Mouse (Mus musculus): ENCODE results near the gene Wdr74. TPM values are rescaled to one million over a fixed set of nuclear protein-coding genes. Genes with fewer than 3 reads are reported as not detected.
A peak's percentile ranks its signal among the peaks of the same experiment; 100 is the strongest.
"Not testable (repeated sequence)": the region's sequence is repeated elsewhere in the genome, so short reads cannot be mapped to it uniquely, and the experiment has no call there.

The Wdr74 gene
- polyA plus RNA-seq, 1 experiment from 2014 or later, result 80.8 TPM

- H3K27ac ChIP-seq, result peak within 1 kb of the TSS; percentile 95
- ATAC-seq (ENCODE audit: low FRiP score) (peak; percentile 98), DNase-seq (ENCODE audit: low spot score) (peak; percentile 99)
- no peaks in the 10 kb centered on the region for H3K9me3 ChIP-seq (ENCODE audit: control insufficient read depth, low read length)
- H3K4me2 ChIP-seq (replicated peaks), result peak within 1 kb of the TSS; percentile 84
- peaks cover 33% of the 10 kb centered on the region for H3K36me3 ChIP-seq (replicated peaks; ENCODE audit: control insufficient read depth, insufficient read depth)
- H3K27me3 ChIP-seq (ENCODE audit: control insufficient read depth, insufficient read depth, low read length), result no peaks in the 10 kb centered on the region
- H3K4me3 ChIP-seq (replicated peaks; ENCODE audit: low read length), result peak within 1 kb of the TSS; percentile 67
- peak within 1 kb of the TSS; percentile 88 for H3K9ac ChIP-seq
- H3K4me1 ChIP-seq (replicated peaks; ENCODE audit: control insufficient read depth, insufficient read depth, low read length), result peaks cover 28% of the 10 kb centered on the region
- WGBS, result under 1% methylated on average over 50 of the region's 50 CpGs
Measured at GRCm38 (mm10) chr19:8722907-8723573, 12.6 kb upstream of the Wdr74 start, which contains the start of gene Slc3a2. Gene Slc3a2, minus strand, starts transcription at chr19:8723369.

GRCm38 (mm10) chr19:8723574-8724346, 11.9 kb upstream of the Wdr74 start:
- whole genome bisulfite sequencing, result under 1% methylated on average over 20 of the region's 20 CpGs
- Histone ChIP-seq H3K4me1 (replicated peaks; ENCODE audit: control insufficient read depth, insufficient read depth, low read length) (peaks cover 28% of the 10 kb centered on the region), H3K9ac (peak overlapping the region; percentile 88), H3K27ac (peak overlapping the region; percentile 76), H3K36me3 (replicated peaks; ENCODE audit: control insufficient read depth, insufficient read depth) (peaks cover 33% of the 10 kb centered on the region), H3K4me2 (replicated peaks) (peak overlapping the region; percentile 84), H3K27me3 (ENCODE audit: control insufficient read depth, insufficient read depth, low read length) (no peaks in the 10 kb centered on the region), H3K4me3 (replicated peaks; ENCODE audit: low read length) (peak overlapping the region; percentile 67), H3K9me3 (ENCODE audit: control insufficient read depth, low read length) (no peaks in the 10 kb centered on the region)
- DNase-seq (ENCODE audit: low spot score), result no peak
- ATAC-seq (ENCODE audit: low FRiP score), result no peak

DNA sequence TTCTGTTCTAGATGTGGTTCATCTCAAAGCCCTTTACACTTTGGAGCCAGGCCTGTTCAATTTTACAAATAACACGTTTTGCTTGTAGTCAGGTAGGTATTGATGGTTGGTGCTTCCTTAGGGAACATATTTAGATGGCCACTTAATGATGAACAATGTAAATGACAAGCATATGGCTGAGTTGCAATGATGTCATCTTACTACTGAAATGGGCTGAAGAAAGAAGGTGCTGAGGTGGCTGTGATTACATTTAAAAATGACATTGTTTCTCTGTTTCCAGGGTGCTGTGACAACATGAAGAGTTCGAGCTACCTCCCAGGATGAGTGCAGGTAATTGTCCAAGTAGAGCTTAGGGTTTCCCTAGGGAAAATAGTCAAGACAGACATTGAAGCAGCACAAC, 11.2 kb upstream of the Wdr74 start:
- H3K4me1 ChIP-seq (replicated peaks; ENCODE audit: control insufficient read depth, insufficient read depth, low read length), result peaks cover 28% of the 10 kb centered on the region

GRCm38 (mm10) chr19:8725081-8725613, 10.5 kb upstream of the Wdr74 start:
- no peak overlapping the region for H3K27ac ChIP-seq
- no peaks in the 10 kb centered on the region for H3K9me3 ChIP-seq (ENCODE audit: control insufficient read depth, low read length)
- peaks cover 28% of the 10 kb centered on the region for H3K4me1 ChIP-seq (replicated peaks; ENCODE audit: control insufficient read depth, insufficient read depth, low read length)
- DNase-seq (ENCODE audit: low spot score) (no peak), ATAC-seq (ENCODE audit: low FRiP score) (no peak)
- no peaks in the 10 kb centered on the region for H3K27me3 ChIP-seq (ENCODE audit: control insufficient read depth, insufficient read depth, low read length)
- H3K4me3 ChIP-seq (replicated peaks; ENCODE audit: low read length), result peak overlapping the region; percentile 67
- 51% methylated on average over 4 of the region's 4 CpGs for WGBS
- H3K9ac ChIP-seq, result peak overlapping the region; percentile 88
- H3K36me3 ChIP-seq (replicated peaks; ENCODE audit: control insufficient read depth, insufficient read depth), result peaks cover 31% of the 10 kb centered on the region
- H3K4me2 ChIP-seq (replicated peaks), result peak overlapping the region; percentile 84

More for the DNA sequence above, 11.2 kb upstream of the Wdr74 start:
- Histone ChIP-seq H3K27ac (no peak overlapping the region), H3K4me3 (replicated peaks; ENCODE audit: low read length) (peak overlapping the region; percentile 67), H3K36me3 (replicated peaks; ENCODE audit: control insufficient read depth, insufficient read depth) (peaks cover 33% of the 10 kb centered on the region), H3K4me2 (replicated peaks) (peak overlapping the region; percentile 84), H3K9ac (peak overlapping the region; percentile 88), H3K9me3 (ENCODE audit: control insufficient read depth, low read length) (no peaks in the 10 kb centered on the region), H3K27me3 (ENCODE audit: control insufficient read depth, insufficient read depth, low read length) (no peaks in the 10 kb centered on the region)
- DNase-seq (ENCODE audit: low spot score) (no peak), ATAC-seq (ENCODE audit: low FRiP score) (no peak)
- 1% methylated on average over 2 of the region's 2 CpGs for WGBS

- no peak for DNase-seq (ENCODE audit: low spot score)
- WGBS, result 15% methylated on average over 3 of the region's 3 CpGs
- no peak for ATAC-seq (ENCODE audit: low FRiP score)
- Histone ChIP-seq H3K4me3 (replicated peaks; ENCODE audit: low read length) (no peak overlapping the region), H3K4me2 (replicated peaks) (no peak overlapping the region), H3K36me3 (replicated peaks; ENCODE audit: control insufficient read depth, insufficient read depth) (peaks cover 29% of the 10 kb centered on the region), H3K4me1 (replicated peaks; ENCODE audit: control insufficient read depth, insufficient read depth, low read length) (peaks cover 20% of the 10 kb centered on the region), H3K27ac (no peak overlapping the region), H3K9me3 (ENCODE audit: control insufficient read depth, low read length) (no peaks in the 10 kb centered on the region), H3K9ac (no peak overlapping the region), H3K27me3 (ENCODE audit: control insufficient read depth, insufficient read depth, low read length) (no peaks in the 10 kb centered on the region)
Measured at GRCm38 (mm10) chr19:8726609-8727390, 8.8 kb upstream of the Wdr74 start.

DNA sequence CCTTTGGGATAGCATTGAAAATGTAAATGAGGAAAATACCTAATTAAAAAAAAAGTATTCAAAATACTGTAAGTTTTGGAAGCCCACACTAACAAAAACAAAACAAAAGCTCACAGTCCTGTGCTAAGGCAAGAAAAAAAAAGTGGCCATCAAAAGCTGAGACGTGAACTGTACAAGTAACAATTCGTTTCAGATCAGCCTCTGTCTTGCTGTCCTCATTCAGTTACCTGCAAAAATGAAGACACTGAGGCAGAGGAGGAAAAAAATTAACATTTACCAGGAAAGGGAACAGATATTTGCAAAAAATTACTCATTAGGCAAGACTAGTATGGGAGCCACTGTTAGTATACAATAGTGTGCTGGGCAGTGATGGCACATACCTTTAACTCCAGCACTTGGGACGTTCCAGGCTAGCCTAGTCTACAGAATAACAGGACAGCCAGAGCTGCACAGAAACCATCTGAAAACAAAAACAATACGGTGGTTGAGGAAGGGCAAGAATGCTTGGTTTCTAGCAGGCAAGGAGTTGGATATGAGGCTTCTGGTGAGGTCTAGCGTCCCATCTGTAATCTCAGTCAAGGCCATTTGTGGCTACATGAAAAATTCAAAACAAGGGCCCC, 8.0 kb upstream of the Wdr74 start:
- 31% methylated on average over 5 of the region's 5 CpGs for WGBS
- no peaks in the 10 kb centered on the region for H3K27me3 ChIP-seq (ENCODE audit: control insufficient read depth, insufficient read depth, low read length)
- H3K4me1 ChIP-seq (replicated peaks; ENCODE audit: control insufficient read depth, insufficient read depth, low read length), result peaks cover 14% of the 10 kb centered on the region
- DNase-seq (ENCODE audit: low spot score) (no peak), ATAC-seq (ENCODE audit: low FRiP score) (no peak)
- H3K4me2 ChIP-seq (replicated peaks), result no peak overlapping the region
- H3K4me3 ChIP-seq (replicated peaks; ENCODE audit: low read length), result no peak overlapping the region
- H3K27ac ChIP-seq, result no peak overlapping the region
- H3K36me3 ChIP-seq (replicated peaks; ENCODE audit: control insufficient read depth, insufficient read depth), result peaks cover 29% of the 10 kb centered on the region
- H3K9me3 ChIP-seq (ENCODE audit: control insufficient read depth, low read length), result no peaks in the 10 kb centered on the region
- H3K9ac ChIP-seq, result no peak overlapping the region

- 53% methylated on average over 3 of the region's 3 CpGs for WGBS
- H3K9me3 ChIP-seq (ENCODE audit: control insufficient read depth, low read length), result not testable (repeated sequence)
Measured at GRCm38 (mm10) chr19:8728335-8729099, 7.1 kb upstream of the Wdr74 start.

GRCm38 (mm10) chr19:8734334-8734733, 1.3 kb upstream of the Wdr74 start:
- Histone ChIP-seq H3K9ac (no peak overlapping the region), H3K4me3 (replicated peaks; ENCODE audit: low read length) (no peak overlapping the region), H3K36me3 (replicated peaks; ENCODE audit: control insufficient read depth, insufficient read depth) (peaks cover 16% of the 10 kb centered on the region), H3K27ac (no peak overlapping the region), H3K27me3 (ENCODE audit: control insufficient read depth, insufficient read depth, low read length) (no peaks in the 10 kb centered on the region), H3K9me3 (ENCODE audit: control insufficient read depth, low read length) (no peaks in the 10 kb centered on the region), H3K4me1 (replicated peaks; ENCODE audit: control insufficient read depth, insufficient read depth, low read length) (0 out of 2 replicates have a peak, but pooled peaks cover 6% of the 10 kb centered on the region), H3K4me2 (replicated peaks) (no peak overlapping the region)
- ATAC-seq (ENCODE audit: low FRiP score), result no peak
- DNase-seq (ENCODE audit: low spot score), result no peak
- WGBS, result 82% methylated on average over 3 of the region's 3 CpGs

More at GRCm38 (mm10) chr19:8728335-8729099, 7.1 kb upstream of the Wdr74 start:
- not testable (repeated sequence) for H3K4me3 ChIP-seq (replicated peaks; ENCODE audit: low read length); H3K9ac ChIP-seq; H3K4me2 ChIP-seq (replicated peaks); H3K27ac ChIP-seq; H3K27me3 ChIP-seq (ENCODE audit: control insufficient read depth, insufficient read depth, low read length); ATAC-seq (ENCODE audit: low FRiP score); DNase-seq (ENCODE audit: low spot score)
- H3K36me3 ChIP-seq (replicated peaks; ENCODE audit: control insufficient read depth, insufficient read depth), result peaks cover 29% of the 10 kb centered on the region
- peaks cover 14% of the 10 kb centered on the region for H3K4me1 ChIP-seq (replicated peaks; ENCODE audit: control insufficient read depth, insufficient read depth, low read length)
